Mouse (Mus musculus) T-helper 2 cell (primary cell): ENCODE results near the gene Fam118a.

ENCODE experiments used
- in situ Hi-C: fragments of 300-600 bp; cut with MboI, MseI; formaldehyde crosslinking; loops from one replicate; pipeline ENCODE4 v1.15.1; 2025; ENCODE audit warnings: high pct_unique_total_duplicates

Fam118a gene

DNA sequence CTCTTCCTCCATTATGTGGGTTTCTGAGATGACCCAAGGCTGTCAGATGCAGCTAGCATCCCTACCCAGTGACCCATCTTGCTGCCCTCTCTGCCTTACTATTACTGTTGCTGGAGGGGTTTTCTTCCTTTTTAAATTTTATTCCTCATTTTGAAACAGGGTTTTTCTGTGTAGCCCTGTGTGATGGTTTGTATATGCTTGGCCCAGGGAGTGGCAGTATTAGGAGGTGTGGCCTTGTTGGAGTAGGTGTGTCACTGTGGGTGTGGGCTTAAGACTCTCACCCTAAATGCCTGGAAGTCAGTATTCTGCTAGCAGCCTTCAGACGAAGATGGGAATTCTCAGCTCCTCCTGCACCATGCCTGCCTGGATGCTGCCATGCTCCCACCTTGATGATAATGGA is at the start of gene Fam118a:
TSS of gene Fam118a (plus strand) at position 301 of the 400 bp plus-strand sequence.
- in situ Hi-C loops: loop anchor here (25.0 kb wide), 1 partner anchor 1159 kb away; the partner anchor contains the start of gene Cerk

- in situ Hi-C loops: no loop called here
Observed at GRCm38 (mm10) chr15:84981609-84982313, 47.0 kb upstream of the Fam118a start.

GRCm38 (mm10) chr15:84982888-84983287 is 45.9 kb upstream of the Fam118a start:
- in situ Hi-C loops: no loop called here

- in situ Hi-C loops: no loop called here
Observed at GRCm38 (mm10) chr15:84983721-84984120, 45.0 kb upstream of the Fam118a start.

GRCm38 (mm10) chr15:84985516-84986160 is 43.1 kb upstream of the Fam118a start:
- in situ Hi-C loops: loop anchor here (5.0 kb wide), 1 partner anchor 63 kb away; the partner anchor contains the start of genes Gm29666 and Nup50

- in situ Hi-C loops: loop anchor here (5.0 kb wide), 1 partner anchor 64 kb away; the partner anchor contains the start of genes Gm29666 and Nup50
Observed at GRCm38 (mm10) chr15:84986171-84987019, 42.4 kb upstream of the Fam118a start.

- in situ Hi-C loops: loop anchor here (5.0 kb wide), 1 partner anchor 65 kb away; the partner anchor contains the start of genes Gm29666 and Nup50
Observed at GRCm38 (mm10) chr15:84987020-84987815, 41.5 kb upstream of the Fam118a start.

DNA sequence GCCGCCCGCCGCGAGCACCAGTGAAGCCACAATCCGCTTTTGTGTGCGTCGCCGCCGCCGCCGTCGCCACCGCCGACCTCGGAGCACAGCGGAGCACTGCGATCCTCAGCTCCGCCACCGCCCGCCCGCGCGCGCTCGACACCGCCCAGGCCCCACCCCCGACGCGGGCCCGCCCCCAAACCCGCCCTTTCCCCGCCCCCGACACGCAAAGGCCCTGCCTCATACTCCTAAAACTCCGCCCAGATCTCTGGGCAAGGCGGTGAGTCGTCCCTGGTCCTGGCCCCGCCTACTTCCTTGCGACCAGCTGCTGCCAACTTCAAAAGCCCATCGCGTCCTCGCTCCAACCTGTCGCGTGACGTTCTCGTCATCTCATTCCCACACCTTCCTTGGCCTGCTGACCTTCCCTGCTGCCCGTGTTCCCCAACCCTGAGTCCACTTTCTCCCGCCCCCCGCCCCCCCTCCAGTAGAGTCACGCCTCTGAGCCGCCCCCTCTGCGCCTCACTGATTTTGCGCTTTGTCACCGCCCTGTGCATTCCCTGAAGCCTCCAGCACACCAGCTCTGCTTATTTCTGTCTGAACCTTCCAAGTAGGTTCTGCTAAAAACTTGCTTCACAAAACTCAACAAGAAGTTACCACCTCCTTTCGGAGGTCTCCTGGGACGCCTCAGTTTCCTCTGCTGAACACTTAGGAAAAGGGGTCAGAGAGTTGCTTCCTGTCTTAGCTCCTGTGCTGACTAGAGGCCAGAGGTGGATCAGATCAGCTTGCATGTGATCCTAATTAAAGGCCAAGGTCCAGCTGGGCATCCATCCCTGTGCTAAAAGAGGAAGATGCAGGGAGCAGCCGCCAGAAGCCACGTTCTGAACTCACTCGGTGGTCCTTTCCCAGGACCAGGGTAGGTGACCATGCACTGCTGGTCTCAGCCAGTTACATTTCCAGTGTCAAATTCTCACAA is 40.6 kb upstream of the Fam118a start, which contains the start of gene 5031439G07Rik:
TSS of gene 5031439G07Rik (minus strand) at position 678 of the 952 bp plus-strand sequence.
- in situ Hi-C loops: loop anchor here (5.0 kb wide), 1 partner anchor 66 kb away; the partner anchor contains the start of genes Gm29666 and Nup50

DNA sequence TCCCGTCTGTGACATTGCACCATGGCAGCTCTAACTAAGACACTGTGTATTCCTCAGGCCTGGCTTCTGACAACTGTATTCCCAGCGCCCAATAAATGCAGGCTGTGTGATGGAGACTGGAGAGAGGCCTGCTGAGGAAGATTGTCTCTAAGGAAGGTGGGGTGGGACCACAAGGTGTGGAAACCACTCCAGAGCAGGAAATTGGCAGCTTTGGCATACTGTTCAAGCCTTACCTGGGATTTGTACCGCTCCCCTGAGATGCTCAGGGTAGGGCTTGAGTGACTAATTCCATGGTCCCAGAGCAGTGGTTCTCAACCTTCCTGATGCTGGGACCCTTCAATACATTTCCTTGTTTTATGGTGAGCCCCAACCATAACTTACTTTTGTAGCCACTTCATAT is 39.6 kb upstream of the Fam118a start:
- in situ Hi-C loops: loop anchor here (5.0 kb wide), 1 partner anchor 67 kb away; the partner anchor contains the start of genes Gm29666 and Nup50

- in situ Hi-C loops: loop anchor here (5.0 kb wide), 1 partner anchor 67 kb away; the partner anchor contains the start of genes Gm29666 and Nup50
Observed at GRCm38 (mm10) chr15:84989771-84990170, 39.0 kb upstream of the Fam118a start.

GRCm38 (mm10) chr15:84994498-84994897 is 34.2 kb upstream of the Fam118a start:
- in situ Hi-C loops: no loop called here

DNA sequence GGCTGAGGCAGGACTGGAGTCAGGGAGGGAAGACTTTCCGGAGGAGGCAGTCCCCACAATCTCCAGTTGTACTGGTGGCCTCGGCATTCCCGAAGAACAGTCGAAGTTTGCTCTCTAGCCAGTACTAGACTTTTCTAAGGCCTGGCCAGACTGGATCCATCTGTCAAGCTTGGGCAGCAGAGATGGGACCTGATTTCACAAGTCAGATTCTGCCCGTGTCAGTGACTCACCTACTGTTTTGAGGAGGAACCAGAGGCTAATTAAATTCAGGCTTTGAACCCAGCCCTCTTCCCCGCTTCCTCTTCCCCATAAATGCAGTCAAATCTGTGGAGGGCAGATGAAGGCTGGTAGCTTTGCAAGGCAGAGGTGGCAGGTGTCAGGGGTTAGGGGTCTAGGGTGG is 33.7 kb upstream of the Fam118a start:
- in situ Hi-C loops: loop anchor here (5.0 kb wide), 1 partner anchor 77 kb away; no protein-coding TSS in a partner anchor

- in situ Hi-C loops: loop anchor here (5.0 kb wide), 1 partner anchor 76 kb away; no protein-coding TSS in a partner anchor
Observed at GRCm38 (mm10) chr15:84995967-84996366, 32.8 kb upstream of the Fam118a start.

DNA sequence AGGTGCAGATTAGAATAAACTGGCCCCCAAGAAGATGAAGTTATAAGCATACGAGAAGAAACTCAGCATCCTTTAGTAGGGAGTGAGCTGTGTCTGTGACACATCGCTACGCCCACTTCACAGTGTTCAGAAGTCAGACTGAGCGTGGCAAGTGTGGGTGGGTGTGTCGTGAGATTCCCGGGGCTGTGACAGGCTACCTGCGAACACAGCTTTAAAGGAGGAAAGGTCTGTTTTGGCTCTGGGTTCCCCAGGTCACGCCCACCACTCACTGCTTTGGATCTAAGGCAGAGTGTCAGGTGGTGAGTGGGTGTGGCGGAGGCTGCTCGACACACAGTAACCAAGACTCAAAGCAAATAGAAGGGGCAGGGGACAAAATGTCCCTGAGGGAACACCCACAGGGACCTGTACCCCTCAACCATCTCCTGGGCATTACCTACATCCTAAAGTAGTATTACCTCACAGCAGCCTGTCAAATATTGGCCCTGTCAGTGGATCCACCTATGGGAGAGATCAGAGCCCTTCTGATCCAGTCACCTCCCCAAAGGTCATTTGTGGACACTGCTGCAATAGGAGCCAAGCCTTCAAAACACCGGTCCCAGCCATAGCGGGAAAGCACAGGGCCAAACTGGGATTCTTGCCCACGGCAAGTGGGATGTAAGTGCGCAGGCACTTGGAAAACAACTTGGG is 30.8 kb upstream of the Fam118a start:
- in situ Hi-C loops: loop anchor here (5.0 kb wide), 1 partner anchor 74 kb away; no protein-coding TSS in a partner anchor

- in situ Hi-C loops: loop anchor here (5.0 kb wide), 1 partner anchor 72 kb away; no protein-coding TSS in a partner anchor
Observed at GRCm38 (mm10) chr15:84999911-85000310, 28.8 kb upstream of the Fam118a start.

DNA sequence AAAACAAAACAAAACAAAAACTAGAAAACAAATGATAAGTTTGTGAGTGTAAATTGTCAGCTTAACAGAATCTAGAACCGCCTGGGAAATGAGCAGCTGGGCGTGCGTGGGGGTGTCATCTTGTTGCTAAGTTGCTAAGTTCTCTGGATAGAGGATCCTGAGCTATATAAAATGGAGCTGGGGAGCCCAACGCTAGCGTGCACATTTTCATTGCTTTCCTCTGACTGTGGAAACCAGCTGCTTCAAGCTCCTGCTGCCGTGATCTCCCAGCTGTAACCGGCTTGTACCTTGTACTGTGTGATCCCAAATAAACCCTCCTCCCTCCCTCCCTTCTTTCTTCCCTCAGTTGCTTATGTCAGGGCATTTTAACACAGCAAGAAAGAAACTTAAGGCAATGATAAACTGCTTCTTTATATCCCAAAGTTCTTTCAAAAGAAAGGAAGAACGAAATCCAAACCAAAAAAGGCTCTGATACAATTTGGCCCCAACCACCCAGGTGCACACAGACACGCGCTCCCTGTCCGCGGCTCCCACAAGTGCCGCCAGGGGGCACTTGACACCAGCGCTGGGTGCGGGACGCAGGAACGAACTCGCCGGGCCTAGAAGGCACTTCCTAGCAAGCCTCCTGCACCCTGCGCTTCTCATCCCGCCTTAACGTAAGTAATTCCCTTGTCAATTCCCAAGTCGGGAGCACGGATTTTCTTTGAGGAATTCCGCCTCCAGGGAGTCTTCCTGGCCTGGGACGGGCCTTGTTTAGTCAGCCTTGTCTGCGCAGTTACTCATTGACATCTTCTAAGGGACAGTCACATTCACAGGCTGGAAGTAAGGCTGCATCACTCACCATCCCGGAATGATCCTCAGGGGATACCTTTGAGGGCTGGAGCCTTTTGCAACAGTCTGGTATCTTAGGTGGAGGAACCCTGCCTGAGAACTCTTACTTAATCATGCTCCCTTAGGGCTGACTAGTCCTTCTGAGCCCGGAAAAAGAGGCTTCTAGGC is 27.5 kb upstream of the Fam118a start:
- in situ Hi-C loops: no loop called here

- in situ Hi-C loops: no loop called here
Observed at GRCm38 (mm10) chr15:85009666-85010065, 19.1 kb upstream of the Fam118a start.
